8 mouse cellular contexts compared by ENCODE assay signal in the genomic region with DNA sequence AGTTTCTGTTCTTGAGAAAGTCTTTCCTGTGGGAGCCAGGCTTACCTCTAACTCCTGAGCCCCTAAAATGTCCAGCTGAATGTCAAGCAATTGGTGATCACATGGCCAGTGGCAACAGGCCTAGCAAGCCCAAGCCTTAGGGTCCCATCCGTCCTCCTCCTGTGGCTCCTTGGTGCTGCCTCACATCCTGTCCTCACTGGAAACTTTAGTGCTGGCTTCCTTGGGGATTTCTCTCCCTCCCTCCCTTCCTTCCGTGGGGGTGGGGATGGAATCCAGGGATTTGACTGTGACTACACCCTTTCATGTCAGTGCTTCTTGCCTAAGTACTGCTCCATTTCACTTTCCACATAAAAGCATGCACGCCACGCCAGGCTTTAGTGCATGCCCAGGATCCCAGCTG. TPM values are rescaled to one million over a fixed set of nuclear protein-coding genes. Genes with fewer than 3 reads are reported as not detected.
DNase-seq lines count a peak whose midpoint lies in the region; ATAC-seq and TF ChIP-seq lines count a peak whose summit lies in the region.

No protein-coding gene starts in this region.

- TF ChIP-seq EP300 in heart, postnatal 0 days (IDR thresholded peaks at IDR 0.05; ENCODE audit: low read depth) = peak; percentile 94

- peaks cover 9 to 18% of the 10 kb centered on the region in 2 experiments; a peak in 3 of 4 replicates for H3K4me1 ChIP-seq in ES-E14 (ENCODE audit: control insufficient read depth in 2 of 2, insufficient read depth in 2 of 2, low read length in 2 of 2, poor library complexity in 1 of 2)
- peaks cover 12% of the 10 kb centered on the region for H3K4me1 ChIP-seq in heart, postnatal 0 days (ENCODE audit: control insufficient read depth, insufficient read depth)
- peaks cover 35% of the 10 kb centered on the region for H3K4me1 ChIP-seq in limb, embryonic 12.5 days (replicated peaks)
- peaks cover 10% of the 10 kb centered on the region for H3K4me1 ChIP-seq in midbrain, embryonic 16.5 days (ENCODE audit: control insufficient read depth, insufficient read depth, low read length)
- H3K4me1 ChIP-seq in forebrain, embryonic 13.5 days = peaks cover 31% of the 10 kb centered on the region

- peak overlapping the region in 1 of 2 experiments; percentile 36; a peak in 2 of 4 replicates for H3K4me3 ChIP-seq in ES-E14 (ENCODE audit: insufficient read depth in 1 of 2, low read depth in 1 of 2, low read length in 2 of 2, poor library complexity in 1 of 2, severe bottlenecking in 1 of 2)
- no peak overlapping the region for H3K4me3 ChIP-seq in heart, postnatal 0 days (ENCODE audit: low read depth, low read length)
- no peak overlapping the region for H3K4me3 ChIP-seq in limb, embryonic 12.5 days (replicated peaks)
- H3K4me3 ChIP-seq in midbrain, embryonic 16.5 days (ENCODE audit: low read depth, low read length) = no peak overlapping the region
- H3K4me3 ChIP-seq in forebrain, embryonic 13.5 days = no peak overlapping the region

- H3K9me3 ChIP-seq in ES-E14 (ENCODE audit: control insufficient read depth, insufficient read depth, low read depth, low read length) = no peaks in the 10 kb centered on the region
- no peaks in the 10 kb centered on the region for H3K9me3 ChIP-seq in heart, postnatal 0 days (replicated peaks; ENCODE audit: control insufficient read depth, low read length)
- no peaks in the 10 kb centered on the region for H3K9me3 ChIP-seq in limb, embryonic 12.5 days
- H3K9me3 ChIP-seq in midbrain, embryonic 16.5 days (replicated peaks; ENCODE audit: control insufficient read depth, low read length, poor library complexity, severe bottlenecking) = no peaks in the 10 kb centered on the region
- H3K9me3 ChIP-seq in forebrain, embryonic 13.5 days (replicated peaks) = no peaks in the 10 kb centered on the region

- H3K4me2 ChIP-seq in heart, postnatal 0 days (ENCODE audit: low read depth, low read length) = no peak overlapping the region
- no peak overlapping the region for H3K4me2 ChIP-seq in limb, embryonic 12.5 days
- H3K4me2 ChIP-seq in midbrain, embryonic 16.5 days (ENCODE audit: low read length) = no peak overlapping the region
- no peak overlapping the region for H3K4me2 ChIP-seq in forebrain, embryonic 13.5 days

- no peaks in the 10 kb centered on the region for H3K27me3 ChIP-seq in heart, postnatal 0 days (ENCODE audit: control insufficient read depth, insufficient read depth, low read length)
- H3K27me3 ChIP-seq in limb, embryonic 12.5 days = no peaks in the 10 kb centered on the region
- peaks cover 6% of the 10 kb centered on the region for H3K27me3 ChIP-seq in midbrain, embryonic 16.5 days (ENCODE audit: control insufficient read depth, insufficient read depth, low read depth, low read length)
- no peaks in the 10 kb centered on the region for H3K27me3 ChIP-seq in forebrain, embryonic 13.5 days

- H3K36me3 ChIP-seq in ES-E14 (ENCODE audit: control insufficient read depth, insufficient read depth, low read length, poor library complexity, severe bottlenecking) = no peaks in the 10 kb centered on the region
- H3K36me3 ChIP-seq in heart, postnatal 0 days (replicated peaks; ENCODE audit: control insufficient read depth, insufficient read depth, low read length) = no peaks in the 10 kb centered on the region
- H3K36me3 ChIP-seq in limb, embryonic 12.5 days = no peaks in the 10 kb centered on the region
- H3K36me3 ChIP-seq in midbrain, embryonic 16.5 days (ENCODE audit: control insufficient read depth, insufficient read depth, low read length) = no peaks in the 10 kb centered on the region
- no peaks in the 10 kb centered on the region for H3K36me3 ChIP-seq in forebrain, embryonic 13.5 days (ENCODE audit: poor library complexity, severe bottlenecking)

- WGBS in heart, postnatal 0 days = 42% methylated on average over 4 of the region's 4 CpGs
- 63% methylated on average over 4 of the region's 4 CpGs for whole genome bisulfite sequencing in limb, embryonic 12.5 days
- 56% methylated on average over 4 of the region's 4 CpGs for WGBS in midbrain, embryonic 16.5 days
- WGBS in forebrain, embryonic 13.5 days = 67% methylated on average over 4 of the region's 4 CpGs

- no peak for DNase-seq in ES-E14 (ENCODE audit: low read depth, low spot score)
- peak; percentile 63 for DNase-seq in adrenal gland, postnatal 14 days
- peak; percentile 62 for DNase-seq in heart, postnatal 0 days (ENCODE audit: low spot score)
- no peak for DNase-seq in cerebellum, postnatal 10 days

- no peak for ATAC-seq in heart, postnatal 0 days (ENCODE audit: insufficient read depth, low read depth)
- no peak for ATAC-seq in limb, embryonic 12.5 days (ENCODE audit: insufficient number of reproducible peaks, insufficient read depth, low FRiP score, low TSS enrichment, low read depth)
- no peak for ATAC-seq in erythroblast, adult 5-6 weeks (replicated peaks; ENCODE audit: low FRiP score, poor library complexity, severe bottlenecking)
- ATAC-seq in midbrain, embryonic 16.5 days = no peak
- no peak for ATAC-seq in forebrain, embryonic 13.5 days

- in situ Hi-C loops in ES-E14 (cut with MboI; ENCODE audit: low sequenced_read_pairs in 2 of 2, unreplicated experiment in 2 of 2) = no loop called here

- peak overlapping the region; percentile 68; the same call in 1 of the 2 replicates for H3K9ac ChIP-seq in ES-E14 (ENCODE audit: insufficient read depth, low read depth, low read length, poor library complexity, severe bottlenecking)
- H3K9ac ChIP-seq in heart, postnatal 0 days (replicated peaks; ENCODE audit: low read depth, low read length) = no peak overlapping the region
- no peak overlapping the region for H3K9ac ChIP-seq in limb, embryonic 12.5 days (replicated peaks)
- no peak overlapping the region for H3K9ac ChIP-seq in midbrain, embryonic 16.5 days (ENCODE audit: low read depth, low read length)
- no peak overlapping the region for H3K9ac ChIP-seq in forebrain, embryonic 13.5 days

- peak overlapping the region; percentile 66 for H3K27ac ChIP-seq in ES-E14 (ENCODE audit: insufficient read depth, low read depth, low read length, poor library complexity, severe bottlenecking)
- H3K27ac ChIP-seq in heart, postnatal 0 days (ENCODE audit: low read depth) = peak overlapping the region; percentile 73
- H3K27ac ChIP-seq in limb, embryonic 12.5 days = 0 out of 2 replicates have a peak overlapping the region, but pooled peaks have one; percentile 12
- no peak overlapping the region for H3K27ac ChIP-seq in midbrain, embryonic 16.5 days (ENCODE audit: low read length)
- no peak overlapping the region for H3K27ac ChIP-seq in forebrain, embryonic 13.5 days

- no peak for TF ChIP-seq CTCF in heart, postnatal 0 days (IDR thresholded peaks at IDR 0.05; ENCODE audit: low read depth)

RNA-seq across cellular contexts. Expression of a gene that starts 4.6 kb away (rescaled TPM):
- 7.0 and 9.9 TPM in 2 replicates for total RNA-seq in ES-E14 (2012; rRNA removed)
- 0.67 and 1.2 TPM in 2 replicates for total RNA-seq in adrenal gland, postnatal 14 days (2021)
- 1.4 TPM in 1 of 2 replicates, not detected in the other for total RNA-seq in heart, postnatal 0 days (2014; rRNA removed; ENCODE audit: low replicate concordance)
- 4.6 and 6.0 TPM in 2 replicates for polyA plus RNA-seq in heart, postnatal 0 days (2015; fragmentation: Nextera tagmentation; extraction: Ambion mirVana)
- 3.3 and 5.5 TPM in 2 replicates for polyA plus RNA-seq in limb, embryonic 12.5 days (2016; fragmentation: Nextera tagmentation; extraction: Ambion mirVana)
- not detected in 2 replicates for total RNA-seq in erythroblast, adult 5-6 weeks (2015; ENCODE audit: low replicate concordance)
- not detected in 2 replicates for total RNA-seq in erythroblast, adult 5-6 weeks (2017; ENCODE audit: low replicate concordance)
- polyA plus RNA-seq in midbrain, embryonic 16.5 days (2015; fragmentation: Nextera tagmentation; extraction: Ambion mirVana) = 6.6 and 7.1 TPM in 2 replicates
- 4.7 and 6.5 TPM in 2 replicates for polyA plus RNA-seq in forebrain, embryonic 13.5 days (2015; fragmentation: Nextera tagmentation; extraction: Ambion mirVana)

RNA-seq across cellular contexts. Expression of a gene that starts 41.8 kb away (rescaled TPM):
- total RNA-seq in ES-E14 (2012; rRNA removed) = 4.9 TPM in 2 replicates
- total RNA-seq in adrenal gland, postnatal 14 days (2021) = 0.49 and 0.82 TPM in 2 replicates
- 0.43 TPM in 1 of 2 replicates, not detected in the other for total RNA-seq in heart, postnatal 0 days (2014; rRNA removed; ENCODE audit: low replicate concordance)
- polyA plus RNA-seq in heart, postnatal 0 days (2015; fragmentation: Nextera tagmentation; extraction: Ambion mirVana) = 0.34 and 0.48 TPM in 2 replicates
- polyA plus RNA-seq in limb, embryonic 12.5 days (2016; fragmentation: Nextera tagmentation; extraction: Ambion mirVana) = 1.6 TPM in 2 replicates
- not detected in 2 replicates for total RNA-seq in erythroblast, adult 5-6 weeks (2015; ENCODE audit: low replicate concordance)
- 0.43 TPM in 1 of 2 replicates, not detected in the other for total RNA-seq in erythroblast, adult 5-6 weeks (2017; ENCODE audit: low replicate concordance)
- 2.1 and 2.5 TPM in 2 replicates for polyA plus RNA-seq in midbrain, embryonic 16.5 days (2015; fragmentation: Nextera tagmentation; extraction: Ambion mirVana)
- polyA plus RNA-seq in forebrain, embryonic 13.5 days (2015; fragmentation: Nextera tagmentation; extraction: Ambion mirVana) = 2.2 and 2.3 TPM in 2 replicates

RNA-seq across cellular contexts. Expression of a gene that starts 41.9 kb away (rescaled TPM):
- total RNA-seq in ES-E14 (2012; rRNA removed) = 17.7 and 18.9 TPM in 2 replicates
- total RNA-seq in adrenal gland, postnatal 14 days (2021) = 23.8 and 31.0 TPM in 2 replicates
- 13.1 and 17.1 TPM in 2 replicates for total RNA-seq in heart, postnatal 0 days (2014; rRNA removed; ENCODE audit: low replicate concordance)
- 8.4 and 10.2 TPM in 2 replicates for polyA plus RNA-seq in heart, postnatal 0 days (2015; fragmentation: Nextera tagmentation; extraction: Ambion mirVana)
- 26.2 and 28.7 TPM in 2 replicates for polyA plus RNA-seq in limb, embryonic 12.5 days (2016; fragmentation: Nextera tagmentation; extraction: Ambion mirVana)
- total RNA-seq in erythroblast, adult 5-6 weeks (2015; ENCODE audit: low replicate concordance) = 4.2 and 7.3 TPM in 2 replicates
- 0.60 and 2.5 TPM in 2 replicates for total RNA-seq in erythroblast, adult 5-6 weeks (2017; ENCODE audit: low replicate concordance)
- polyA plus RNA-seq in midbrain, embryonic 16.5 days (2015; fragmentation: Nextera tagmentation; extraction: Ambion mirVana) = 55.7 and 64.8 TPM in 2 replicates
- polyA plus RNA-seq in forebrain, embryonic 13.5 days (2015; fragmentation: Nextera tagmentation; extraction: Ambion mirVana) = 18.6 and 24.1 TPM in 2 replicates

RNA-seq across cellular contexts. Expression of a gene that starts 47.3 kb away (rescaled TPM):
- 22.1 and 24.6 TPM in 2 replicates for total RNA-seq in ES-E14 (2012; rRNA removed)
- total RNA-seq in adrenal gland, postnatal 14 days (2021) = 32.3 and 39.5 TPM in 2 replicates
- total RNA-seq in heart, postnatal 0 days (2014; rRNA removed; ENCODE audit: low replicate concordance) = 23.8 and 31.4 TPM in 2 replicates
- 4.6 and 5.8 TPM in 2 replicates for polyA plus RNA-seq in heart, postnatal 0 days (2015; fragmentation: Nextera tagmentation; extraction: Ambion mirVana)
- polyA plus RNA-seq in limb, embryonic 12.5 days (2016; fragmentation: Nextera tagmentation; extraction: Ambion mirVana) = 33.1 and 34.3 TPM in 2 replicates
- 3.1 and 3.5 TPM in 2 replicates for total RNA-seq in erythroblast, adult 5-6 weeks (2015; ENCODE audit: low replicate concordance)
- 6.3 and 7.4 TPM in 2 replicates for total RNA-seq in erythroblast, adult 5-6 weeks (2017; ENCODE audit: low replicate concordance)
- 22.4 and 26.4 TPM in 2 replicates for polyA plus RNA-seq in midbrain, embryonic 16.5 days (2015; fragmentation: Nextera tagmentation; extraction: Ambion mirVana)
- 43.1 and 44.0 TPM in 2 replicates for polyA plus RNA-seq in forebrain, embryonic 13.5 days (2015; fragmentation: Nextera tagmentation; extraction: Ambion mirVana)

RNA-seq across cellular contexts. Expression of a gene that starts 59.9 kb away (rescaled TPM):
- total RNA-seq in ES-E14 (2012; rRNA removed) = 148 and 181 TPM in 2 replicates
- total RNA-seq in adrenal gland, postnatal 14 days (2021) = 251 and 255 TPM in 2 replicates
- 90.3 and 93.2 TPM in 2 replicates for total RNA-seq in heart, postnatal 0 days (2014; rRNA removed; ENCODE audit: low replicate concordance)
- polyA plus RNA-seq in heart, postnatal 0 days (2015; fragmentation: Nextera tagmentation; extraction: Ambion mirVana) = 382 and 414 TPM in 2 replicates
- polyA plus RNA-seq in limb, embryonic 12.5 days (2016; fragmentation: Nextera tagmentation; extraction: Ambion mirVana) = 338 and 352 TPM in 2 replicates
- 53.7 and 79.2 TPM in 2 replicates for total RNA-seq in erythroblast, adult 5-6 weeks (2015; ENCODE audit: low replicate concordance)
- 25.5 and 34.4 TPM in 2 replicates for total RNA-seq in erythroblast, adult 5-6 weeks (2017; ENCODE audit: low replicate concordance)
- polyA plus RNA-seq in midbrain, embryonic 16.5 days (2015; fragmentation: Nextera tagmentation; extraction: Ambion mirVana) = 229 and 244 TPM in 2 replicates
- 294 and 310 TPM in 2 replicates for polyA plus RNA-seq in forebrain, embryonic 13.5 days (2015; fragmentation: Nextera tagmentation; extraction: Ambion mirVana)

Comparison
In these comparisons a context has a peak if more than half of its experiments do, and no peak if none do; other contexts are left out.
1. DNase-seq: peak in adrenal gland, postnatal 14 days (single experiment) and heart, postnatal 0 days (single experiment); none in ES-E14 (single experiment) and cerebellum, postnatal 10 days (0 of 2).
2. H3K27ac ChIP-seq: peak in ES-E14 (single experiment), heart, postnatal 0 days (single experiment) and limb, embryonic 12.5 days (single experiment); none in midbrain, embryonic 16.5 days (single experiment) and forebrain, embryonic 13.5 days (single experiment).